Mouse (Mus musculus) forebrain, embryonic 16.5 days (tissue): ENCODE data around the gene Tmem106a. TPM values are rescaled to one million over a fixed set of nuclear protein-coding genes. Genes with fewer than 3 reads are reported as not detected.

Experiments used
- ATAC-seq: fragments of 200-750 bp; cut with Nextera tagmentation; 2 replicates; pipeline ENCODE4 v1.8.0; 2017; ENCODE audit warnings: mild to moderate bottlenecking, moderate library complexity
- H3K27ac ChIP-seq: fragments of 300-500 bp; sonication (generic); 2 replicates; pipeline ENCODE4 v1.5.1; 2014; ENCODE audit warnings: low read length, control low read depth
- H3K27me3 ChIP-seq: fragments of 300-500 bp; sonication (generic); replicated peaks from 2 replicates; pipeline ENCODE4 v1.6.1; 2014; ENCODE audit warnings: low read length; ENCODE audit not compliant: control insufficient read depth, insufficient read depth
- H3K36me3 ChIP-seq: fragments of 300-500 bp; sonication (generic); 2 replicates; pipeline ENCODE4 v1.6.1; 2014; ENCODE audit not compliant: control insufficient read depth, insufficient read depth
- H3K4me1 ChIP-seq: fragments of 300-500 bp; sonication (generic); replicated peaks from 2 replicates; pipeline ENCODE4 v1.6.1; 2014; ENCODE audit warnings: low read length; ENCODE audit not compliant: control insufficient read depth, insufficient read depth
- H3K4me2 ChIP-seq: fragments of 300-500 bp; sonication (generic); 2 replicates; pipeline ENCODE4 v1.6.1; 2014; ENCODE audit warnings: mild to moderate bottlenecking, low read length, control low read depth
- H3K4me3 ChIP-seq: fragments of 300-500 bp; sonication (generic); replicated peaks from 2 replicates; pipeline ENCODE4 v1.5.1; 2014; ENCODE audit warnings: mild to moderate bottlenecking, low read length, control low read depth
- H3K9ac ChIP-seq: fragments of 300-500 bp; sonication (generic); replicated peaks from 2 replicates; pipeline ENCODE4 v1.6.1; 2014; ENCODE audit warnings: low read depth, low read length, control low read depth
- H3K9me3 ChIP-seq: fragments of 300-500 bp; sonication (generic); 2 replicates; pipeline ENCODE4 v1.6.1; 2016; ENCODE audit warnings: low read length; ENCODE audit not compliant: control insufficient read depth
- WGBS: fragments of 180-500 bp; shearing (Covaris S2); extraction: QIAGEN DNeasy Blood & Tissue Kit; methylation state at CpG from one replicate; pipeline ENCODE4 v1.1.7; 2014; 5-methylcytosine and 5-hydroxymethylcytosine counted together
- polyA plus RNA-seq: library from polyadenylated mRNA; unstranded; fragments of >200 nt; fragmentation: Nextera tagmentation; extraction: Ambion mirVana; gene quantifications from 2 replicates; pipeline ENCODE4 v1.2.1, GENCODE M21; 2015

The Tmem106a gene
- 1.9 and 2.4 TPM in 2 replicates for polyA plus RNA-seq

GRCm38 (mm10) chr11:101582054-101583035, at the start of gene Tmem106a:
Gene Tmem106a (plus strand): TSS chr11:101582242.
- Histone ChIP-seq H3K27me3 (no peaks in the 10 kb centered on the region), H3K27ac (no peak within 1 kb of the TSS), H3K9ac (peak within 1 kb of the TSS; percentile 38; the same call in 1 of the 2 replicates), H3K4me3 (peak within 1 kb of the TSS; percentile 29), H3K9me3 (no peaks in the 10 kb centered on the region), H3K36me3 (peaks cover 17% of the 10 kb centered on the region), H3K4me1 (peaks cover 5% of the 10 kb centered on the region; the same call in 1 of the 2 replicates), H3K4me2 (peak within 1 kb of the TSS; percentile 44)
- no peak for ATAC-seq
- WGBS: 19% methylated on average over 30 of the region's 31 CpGs

DNA sequence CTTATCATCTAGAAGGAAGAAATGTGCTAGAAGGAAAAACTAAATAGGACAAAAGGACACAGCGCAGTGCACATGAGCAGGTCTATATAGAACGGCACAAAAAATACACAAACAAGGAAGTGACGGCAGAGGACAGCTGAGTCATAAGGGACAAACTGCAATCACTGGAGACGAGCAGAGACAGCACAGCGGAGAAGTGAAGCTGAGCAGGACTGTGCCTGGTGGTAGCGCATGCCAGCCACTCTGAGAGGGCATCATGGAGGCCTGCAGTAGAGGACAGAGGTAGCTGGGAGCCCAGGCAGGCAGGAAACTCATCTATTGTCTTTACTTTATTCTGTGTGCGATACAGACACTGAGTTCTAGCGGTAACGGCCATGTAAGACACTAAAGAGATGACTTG, 38.5 kb upstream of the Tmem106a start:
- ATAC-seq: no peak
- WGBS: 81% methylated on average over 9 of the region's 9 CpGs
- Histone ChIP-seq H3K36me3 (no peaks in the 10 kb centered on the region), H3K4me2 (no peak overlapping the region), H3K4me3 (no peak overlapping the region), H3K27me3 (no peaks in the 10 kb centered on the region), H3K9ac (no peak overlapping the region), H3K27ac (no peak overlapping the region), H3K9me3 (no peaks in the 10 kb centered on the region), H3K4me1 (peaks cover 11% of the 10 kb centered on the region)

DNA sequence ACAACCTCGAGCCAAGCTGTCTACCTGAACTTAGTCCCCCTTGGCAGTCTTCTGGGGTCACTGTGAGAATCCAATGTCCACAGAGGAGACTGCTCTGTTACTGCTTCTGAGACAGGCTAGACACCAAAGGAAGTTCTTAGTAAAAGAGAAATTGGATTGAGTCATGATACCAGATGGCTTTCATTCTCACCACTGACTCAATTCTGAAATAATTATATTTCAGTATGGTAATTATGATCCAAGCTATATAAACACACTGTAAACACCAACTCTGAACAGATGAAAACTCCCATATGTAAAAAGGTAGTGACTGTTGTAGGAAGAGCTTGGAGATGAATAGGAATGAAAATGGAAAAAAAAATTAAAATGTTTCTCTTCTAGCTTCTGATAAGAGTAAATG, 37.9 kb upstream of the Tmem106a start:
- no peaks in the 10 kb centered on the region for H3K27me3 ChIP-seq
- 93% methylated on average over 1 of the region's 1 CpGs for WGBS
- H3K9me3 ChIP-seq: no peaks in the 10 kb centered on the region
- no peak overlapping the region for H3K9ac ChIP-seq
- no peak overlapping the region for H3K4me2 ChIP-seq
- H3K4me3 ChIP-seq: no peak overlapping the region
- H3K36me3 ChIP-seq: no peaks in the 10 kb centered on the region
- peaks cover 11% of the 10 kb centered on the region for H3K4me1 ChIP-seq
- ATAC-seq: peak; percentile 83
- H3K27ac ChIP-seq: no peak overlapping the region

GRCm38 (mm10) chr11:101548526-101548925, 33.5 kb upstream of the Tmem106a start:
- Histone ChIP-seq H3K27ac (no peak overlapping the region), H3K27me3 (no peaks in the 10 kb centered on the region), H3K4me2 (no peak overlapping the region), H3K4me1 (peaks cover 23% of the 10 kb centered on the region), H3K4me3 (no peak overlapping the region), H3K9ac (no peak overlapping the region), H3K9me3 (no peaks in the 10 kb centered on the region), H3K36me3 (no peaks in the 10 kb centered on the region)
- no peak for ATAC-seq

- Histone ChIP-seq H3K4me1 (peaks cover 38% of the 10 kb centered on the region), H3K36me3 (no peaks in the 10 kb centered on the region), H3K9ac (peak within 1 kb of the TSS; percentile 74), H3K27me3 (no peaks in the 10 kb centered on the region), H3K4me3 (peak within 1 kb of the TSS; percentile 68), H3K9me3 (no peaks in the 10 kb centered on the region), H3K4me2 (peak within 1 kb of the TSS; percentile 79), H3K27ac (peak within 1 kb of the TSS; percentile 98)
- ATAC-seq: peak; percentile 79
- under 1% methylated on average over 43 of the region's 43 CpGs for WGBS
Observed at GRCm38 (mm10) chr11:101551751-101552475, 30.1 kb upstream of the Tmem106a start, which contains the start of the genes Brca1 and Nbr1. Gene Brca1 (minus strand): TSS chr11:101551955. Gene Nbr1 (plus strand): TSS chr11:101552149.

DNA sequence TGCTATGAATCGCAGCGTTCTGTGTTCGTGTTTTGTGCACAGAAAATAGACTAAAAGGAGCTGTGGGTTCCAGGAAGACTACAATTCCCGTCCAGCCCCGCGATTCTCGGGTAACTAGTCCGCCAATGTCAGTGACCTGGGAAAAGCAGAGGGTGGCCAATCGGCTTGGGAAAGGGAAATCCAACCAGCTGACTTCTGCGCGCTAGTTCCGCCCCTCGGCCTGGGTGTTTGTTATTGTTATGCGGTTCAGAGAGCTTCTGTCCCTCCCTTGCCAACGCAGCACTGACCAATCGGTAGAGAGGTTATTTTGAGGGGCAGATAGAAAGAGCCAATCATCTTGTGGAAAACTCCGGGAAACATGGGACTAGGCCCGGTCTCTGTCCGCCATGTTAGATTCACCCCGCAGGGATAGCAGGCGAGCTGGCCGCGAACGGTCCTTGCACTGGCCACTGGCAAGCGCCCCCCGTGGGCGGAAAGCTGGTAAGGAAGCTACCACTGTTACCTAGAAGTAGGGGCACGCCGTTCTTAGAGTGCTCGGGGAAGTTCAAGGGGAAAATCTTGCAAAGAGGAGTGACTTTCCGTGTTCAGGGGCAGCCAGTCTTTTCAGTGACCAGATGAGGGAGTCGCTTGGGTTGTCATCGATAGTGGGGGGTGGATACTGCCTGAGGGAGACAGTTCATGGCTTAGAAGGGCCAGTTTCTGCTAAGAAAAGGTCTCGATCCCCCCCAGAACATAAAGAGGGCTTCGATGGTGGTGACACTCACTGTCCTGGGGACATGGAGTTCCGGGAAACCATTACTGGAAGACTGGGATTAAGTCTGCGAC, 29.4 kb upstream of the Tmem106a start:
- Histone ChIP-seq H3K4me3 (peak overlapping the region; percentile 68), H3K27ac (peak overlapping the region; percentile 98), H3K36me3 (no peaks in the 10 kb centered on the region), H3K27me3 (no peaks in the 10 kb centered on the region), H3K9me3 (no peaks in the 10 kb centered on the region), H3K9ac (peak overlapping the region; percentile 74), H3K4me2 (peak overlapping the region; percentile 79), H3K4me1 (peaks cover 38% of the 10 kb centered on the region)
- peak; percentile 97 for ATAC-seq
- under 1% methylated on average over 37 of the region's 37 CpGs for WGBS

GRCm38 (mm10) chr11:101553354-101553930, 28.6 kb upstream of the Tmem106a start:
- Histone ChIP-seq H3K9ac (peak overlapping the region; percentile 71), H3K27me3 (no peaks in the 10 kb centered on the region), H3K4me1 (peaks cover 38% of the 10 kb centered on the region), H3K9me3 (no peaks in the 10 kb centered on the region), H3K36me3 (peaks cover 5% of the 10 kb centered on the region; the same call in 1 of the 2 replicates), H3K27ac (peak overlapping the region; percentile 83), H3K4me3 (peak overlapping the region; percentile 68), H3K4me2 (peak overlapping the region; percentile 79)
- WGBS: 26% methylated on average over 8 of the region's 8 CpGs
- ATAC-seq: no peak

- Histone ChIP-seq H3K36me3 (peaks cover 7% of the 10 kb centered on the region; the same call in 1 of the 2 replicates), H3K9ac (no peak overlapping the region), H3K4me2 (no peak overlapping the region), H3K4me3 (no peak overlapping the region), H3K4me1 (peaks cover 26% of the 10 kb centered on the region), H3K9me3 (no peaks in the 10 kb centered on the region), H3K27ac (no peak overlapping the region), H3K27me3 (no peaks in the 10 kb centered on the region)
- WGBS: 88% methylated on average over 7 of the region's 7 CpGs
- no peak for ATAC-seq
Observed at GRCm38 (mm10) chr11:101556541-101556940, 25.5 kb upstream of the Tmem106a start.
